Mouse (Mus musculus): ENCODE measurements at regions not wholly inside any gene's neighbourhood (a gene's known extent, or its start where the extent isn't known, plus 50 kb on each side); places are given as distances from the start of the nearest gene placed in this dataset.

GRCm38 (mm10) chr6:75683935-75684334 is 813.6 kb downstream of the Gm9008 start:
- H3K27me3 ChIP-seq, result no peaks in the 10 kb centered on the region
- no peaks in the 10 kb centered on the region for H3K4me1 ChIP-seq (replicated peaks)
- H3K9ac ChIP-seq, result no peak overlapping the region
- whole genome bisulfite sequencing, result 75% methylated on average over 2 of the region's 2 CpGs
- no peaks in the 10 kb centered on the region for H3K9me3 ChIP-seq
- no peaks in the 10 kb centered on the region for H3K36me3 ChIP-seq
- H3K4me2 ChIP-seq, result no peak overlapping the region
- H3K27ac ChIP-seq, result no peak overlapping the region
- no peak for ATAC-seq (ENCODE audit: low FRiP score)
- no peak overlapping the region for H3K4me3 ChIP-seq

GRCm38 (mm10) chr6:75644363-75644720 is 853.2 kb downstream of the Gm9008 start:
- 93% methylated on average over 2 of the region's 2 CpGs for WGBS
- ATAC-seq (ENCODE audit: low FRiP score), result no peak

GRCm38 (mm10) chr6:75643581-75644362 is 853.8 kb downstream of the Gm9008 start:
- H3K27me3 ChIP-seq, result no peaks in the 10 kb centered on the region
- 72% methylated on average over 2 of the region's 2 CpGs for whole genome bisulfite sequencing
- ATAC-seq (ENCODE audit: low FRiP score), result no peak
- no peak overlapping the region for H3K9ac ChIP-seq
- no peak overlapping the region for H3K27ac ChIP-seq
- H3K4me2 ChIP-seq, result no peak overlapping the region
- no peaks in the 10 kb centered on the region for H3K36me3 ChIP-seq
- no peak overlapping the region for H3K4me3 ChIP-seq
- H3K9me3 ChIP-seq, result 0 out of 2 replicates have a peak, but pooled peaks cover 4% of the 10 kb centered on the region
- no peaks in the 10 kb centered on the region for H3K4me1 ChIP-seq (replicated peaks)

More at GRCm38 (mm10) chr6:75644363-75644720, 853.2 kb downstream of the Gm9008 start:
- H3K27me3 ChIP-seq, result no peaks in the 10 kb centered on the region
- H3K36me3 ChIP-seq, result no peaks in the 10 kb centered on the region
- H3K4me2 ChIP-seq, result no peak overlapping the region
- H3K4me1 ChIP-seq (replicated peaks), result no peaks in the 10 kb centered on the region
- no peak overlapping the region for H3K9ac ChIP-seq
- H3K4me3 ChIP-seq, result no peak overlapping the region
- H3K27ac ChIP-seq, result no peak overlapping the region
- 0 out of 2 replicates have a peak, but pooled peaks cover 4% of the 10 kb centered on the region for H3K9me3 ChIP-seq

GRCm38 (mm10) chr6:75636050-75636449 is 861.5 kb downstream of the Gm9008 start:
- H3K9ac ChIP-seq, result no peak overlapping the region
- no peaks in the 10 kb centered on the region for H3K36me3 ChIP-seq
- no peaks in the 10 kb centered on the region for H3K9me3 ChIP-seq
- ATAC-seq (ENCODE audit: low FRiP score), result no peak
- H3K27me3 ChIP-seq, result no peaks in the 10 kb centered on the region
- H3K27ac ChIP-seq, result no peak overlapping the region
- no peak overlapping the region for H3K4me3 ChIP-seq
- no peak overlapping the region for H3K4me2 ChIP-seq
- WGBS, result 52% methylated on average over 1 of the region's 1 CpGs
- H3K4me1 ChIP-seq (replicated peaks), result no peaks in the 10 kb centered on the region

GRCm38 (mm10) chr6:75602536-75603279 is 894.9 kb downstream of the Gm9008 start:
- H3K36me3 ChIP-seq, result no peaks in the 10 kb centered on the region
- no peak overlapping the region for H3K4me3 ChIP-seq
- H3K9me3 ChIP-seq, result no peaks in the 10 kb centered on the region
- 8% methylated on average over 11 of the region's 11 CpGs for WGBS
- ATAC-seq (ENCODE audit: low FRiP score), result peak; percentile 83; the same call in 1 of the 2 replicates
- peaks cover 9% of the 10 kb centered on the region for H3K4me1 ChIP-seq (replicated peaks)
- H3K4me2 ChIP-seq, result peak overlapping the region; percentile 21
- no peak overlapping the region for H3K9ac ChIP-seq
- H3K27me3 ChIP-seq, result no peaks in the 10 kb centered on the region
- H3K27ac ChIP-seq, result no peak overlapping the region

- H3K4me2 ChIP-seq, result no peak overlapping the region
- H3K4me1 ChIP-seq (replicated peaks), result no peaks in the 10 kb centered on the region
- ATAC-seq (ENCODE audit: low FRiP score), result no peak
- H3K27ac ChIP-seq, result no peak overlapping the region
- H3K27me3 ChIP-seq, result no peaks in the 10 kb centered on the region
- no peak overlapping the region for H3K4me3 ChIP-seq
- no peak overlapping the region for H3K9ac ChIP-seq
- H3K36me3 ChIP-seq, result no peaks in the 10 kb centered on the region
- H3K9me3 ChIP-seq, result no peaks in the 10 kb centered on the region
- 72% methylated on average over 3 of the region's 3 CpGs for WGBS
These were observed 939.2 kb downstream of the Gm9008 start for GRCm38 (mm10) chr6:75558431-75558830.

GRCm38 (mm10) chr6:75542247-75542700 is 955.3 kb downstream of the Gm9008 start:
- Histone ChIP-seq H3K9ac (no peak overlapping the region), H3K4me1 (replicated peaks) (no peaks in the 10 kb centered on the region), H3K27me3 (no peaks in the 10 kb centered on the region), H3K4me2 (no peak overlapping the region), H3K36me3 (no peaks in the 10 kb centered on the region), H3K27ac (no peak overlapping the region), H3K9me3 (no peaks in the 10 kb centered on the region), H3K4me3 (no peak overlapping the region)
- ATAC-seq (ENCODE audit: low FRiP score), result no peak
- WGBS, result 50% methylated on average over 1 of the region's 1 CpGs

GRCm38 (mm10) chr6:75539703-75540102 is 957.9 kb downstream of the Gm9008 start:
- no peak overlapping the region for H3K4me2 ChIP-seq
- no peak overlapping the region for H3K27ac ChIP-seq
- H3K9ac ChIP-seq, result no peak overlapping the region
- no peaks in the 10 kb centered on the region for H3K36me3 ChIP-seq
- no peaks in the 10 kb centered on the region for H3K27me3 ChIP-seq
- WGBS, result 82% methylated on average over 3 of the region's 3 CpGs
- no peaks in the 10 kb centered on the region for H3K4me1 ChIP-seq (replicated peaks)
- no peaks in the 10 kb centered on the region for H3K9me3 ChIP-seq
- no peak overlapping the region for H3K4me3 ChIP-seq
- ATAC-seq (ENCODE audit: low FRiP score), result no peak

Data from hindbrain, embryonic 13.5 days (tissue).